Mouse (Mus musculus) C2C12 (cell line): Measurements from ENCODE around the gene Ephb6. TPM values are rescaled to one million over a fixed set of nuclear protein-coding genes. Genes with fewer than 3 reads are reported as not detected.

Source experiments
- H3K27me3 ChIP-seq: one replicate; pipeline ENCODE4 v1.6.1; 2011; ENCODE audit not compliant: control insufficient read depth, insufficient read depth, insufficient read length
- H3K36me3 ChIP-seq: one replicate; pipeline ENCODE4 v1.6.1; 2011; ENCODE audit not compliant: control insufficient read depth, insufficient read depth
- H3K4me3 ChIP-seq: one replicate; pipeline ENCODE4 v1.5.1; 2011; ENCODE audit warnings: mild to moderate bottlenecking, control low read depth; ENCODE audit not compliant: poor library complexity, insufficient read depth, severe bottlenecking
- H3K79me2 ChIP-seq: one replicate; pipeline ENCODE4 v1.6.1; 2011; ENCODE audit not compliant: control insufficient read depth, insufficient read depth
- H3K79me3 ChIP-seq: one replicate; pipeline ENCODE4 v1.6.1; 2011; ENCODE audit warnings: low read depth, control low read depth
- H3ac ChIP-seq: one replicate; pipeline ENCODE3; 2011; ENCODE audit warnings: low read depth; ENCODE audit not compliant: control insufficient read depth, insufficient read length
- CEBPB ChIP-seq: IDR thresholded peaks from one replicate; pipeline ENCODE4 v1.6.1; 2011; ENCODE audit warnings: low read depth, mild to moderate bottlenecking, control low read depth, moderate library complexity
- CTCF ChIP-seq: IDR thresholded peaks from one replicate; pipeline ENCODE4 v1.5.1; 2011; ENCODE audit not compliant: control insufficient read depth, insufficient read depth, insufficient read length
- FOSL1 ChIP-seq: IDR thresholded peaks from one replicate; pipeline ENCODE4 v1.8.0; 2011; ENCODE audit warnings: mild to moderate bottlenecking, low read length; ENCODE audit not compliant: poor library complexity, insufficient read depth, severe bottlenecking
- MAX ChIP-seq: IDR thresholded peaks from one replicate; pipeline ENCODE4 v1.6.1; 2011; ENCODE audit warnings: mild to moderate bottlenecking, control low read depth
- MYOD1 ChIP-seq: IDR thresholded peaks from one replicate; pipeline ENCODE4 v1.6.1; 2011; ENCODE audit warnings: low read depth; ENCODE audit not compliant: control insufficient read depth, insufficient read length
- MYOG ChIP-seq: IDR thresholded peaks from one replicate; pipeline ENCODE4 v1.6.1; 2011; ENCODE audit not compliant: control insufficient read depth, insufficient read length; ENCODE audit errors: extremely low read depth
- USF1 ChIP-seq: IDR thresholded peaks from one replicate; pipeline ENCODE4 v1.6.1; 2011; ENCODE audit warnings: low read depth, mild to moderate bottlenecking, control low read depth, moderate library complexity
- polyA plus RNA-seq: library from polyadenylated mRNA; unstranded; fragments of >200 nt; fragmentation: generic; extraction: Trizol; gene quantifications from one replicate; pipeline ENCODE4 v1.2.1, GENCODE M21; 2012; ENCODE audit warnings: missing spikeins

Ephb6 gene
- polyA plus RNA-seq, 1 experiment = 13.0 TPM

GRCm38 (mm10) chr6:41635211-41635610 is 29.9 kb downstream of the Ephb6 start:
- Histone ChIP-seq H3K4me3 (no peak overlapping the region), H3ac (no peak overlapping the region), H3K27me3 (no peaks in the 10 kb centered on the region), H3K79me2 (no peaks in the 10 kb centered on the region), H3K36me3 (no peaks in the 10 kb centered on the region), H3K79me3 (no peaks in the 10 kb centered on the region)
- TF ChIP-seq MYOD1 (no peak), FOSL1 (no peak), MYOG (no peak), USF1 (no peak), CTCF (no peak), CEBPB (no peak), MAX (no peak)

GRCm38 (mm10) chr6:41636178-41636577 is 30.9 kb downstream of the Ephb6 start, which contains the start of gene Trpv6:
Gene Trpv6 (minus strand): TSS chr6:41636405.
- Histone ChIP-seq H3K79me3 (no peaks in the 10 kb centered on the region), H3K36me3 (no peaks in the 10 kb centered on the region), H3K4me3 (no peak within 1 kb of the TSS), H3K27me3 (no peaks in the 10 kb centered on the region), H3ac (no peak within 1 kb of the TSS), H3K79me2 (no peaks in the 10 kb centered on the region)
- TF ChIP-seq MAX (no peak), MYOD1 (no peak), CEBPB (no peak), MYOG (no peak), FOSL1 (no peak)

GRCm38 (mm10) chr6:41637393-41637792 is 32.1 kb downstream of the Ephb6 start:
- Histone ChIP-seq H3ac (no peak overlapping the region), H3K79me2 (no peaks in the 10 kb centered on the region), H3K27me3 (no peaks in the 10 kb centered on the region), H3K79me3 (no peaks in the 10 kb centered on the region), H3K4me3 (no peak overlapping the region), H3K36me3 (no peaks in the 10 kb centered on the region)
- no peak for TF ChIP-seq CEBPB
- no peak for TF ChIP-seq MYOG
- no peak for TF ChIP-seq FOSL1
- no peak for TF ChIP-seq USF1
- TF ChIP-seq MYOD1 = no peak
- no peak for TF ChIP-seq CTCF
- TF ChIP-seq MAX = no peak

GRCm38 (mm10) chr6:41637927-41638506 is 32.7 kb downstream of the Ephb6 start:
- Histone ChIP-seq H3ac (no peak overlapping the region), H3K79me2 (no peaks in the 10 kb centered on the region), H3K79me3 (no peaks in the 10 kb centered on the region), H3K27me3 (no peaks in the 10 kb centered on the region), H3K4me3 (no peak overlapping the region), H3K36me3 (no peaks in the 10 kb centered on the region)
- no peak for TF ChIP-seq FOSL1
- TF ChIP-seq MAX = no peak
- no peak for TF ChIP-seq MYOD1
- TF ChIP-seq CTCF = no peak
- TF ChIP-seq CEBPB = no peak
- no peak for TF ChIP-seq USF1
- TF ChIP-seq MYOG = no peak

GRCm38 (mm10) chr6:41640449-41640848 is 35.2 kb downstream of the Ephb6 start:
- no peak for TF ChIP-seq CEBPB
- no peak for TF ChIP-seq MYOD1
- no peak for TF ChIP-seq MAX
- no peak for TF ChIP-seq CTCF
- TF ChIP-seq MYOG = no peak
- TF ChIP-seq FOSL1 = no peak
- TF ChIP-seq USF1 = no peak
- no peaks in the 10 kb centered on the region for H3K79me2 ChIP-seq
- no peak overlapping the region for H3ac ChIP-seq
- no peaks in the 10 kb centered on the region for H3K79me3 ChIP-seq
- peaks cover 4% of the 10 kb centered on the region for H3K27me3 ChIP-seq
- H3K36me3 ChIP-seq = no peaks in the 10 kb centered on the region
- H3K4me3 ChIP-seq = no peak overlapping the region
